In genomic region chr2:29817426-29818232, GRCm38 (mm10) we compare ENCODE assay signal across 8 mouse cellular contexts. TPM values are rescaled to one million over a fixed set of nuclear protein-coding genes. Genes with fewer than 3 reads are reported as not detected.
DNase-seq lines count a peak whose midpoint lies in the region; ATAC-seq lines count a peak whose summit lies in the region.

No protein-coding gene starts in this region.

- 33% methylated on average over 8 of the region's 8 CpGs for WGBS in hindbrain, embryonic 11.5 days

- ATAC-seq in hindbrain, embryonic 11.5 days (ENCODE audit: low FRiP score), result peak; percentile 41; the same call in 1 of the 2 replicates

- peak; percentile 91 for DNase-seq in NIH3T3 (ENCODE audit: low read depth)
- peak; percentile 84 for DNase-seq in cerebellum, adult 9-11 months
- peak; percentile 82 to 96 for DNase-seq in frontal cortex, adult 2 months (ENCODE audit: extremely low spot score in 1 of 2, low spot score in 1 of 2)
- DNase-seq in hindbrain, embryonic 11.5 days (ENCODE audit: low spot score), result peak; percentile 94
- peak; percentile 93 to 94 for DNase-seq in layer of hippocampus, postnatal 10 days (ENCODE audit: low spot score in 2 of 2)
- DNase-seq in lung, postnatal 25 days (ENCODE audit: low spot score), result peak; percentile 84
- peak; percentile 86 for DNase-seq in retina, postnatal 1 day
- DNase-seq in thymus, postnatal 4 days, result peak; percentile 88

- peaks cover 14% of the 10 kb centered on the region; the same call in 1 of the 2 replicates for H3K4me1 ChIP-seq in hindbrain, embryonic 11.5 days (replicated peaks; ENCODE audit: control insufficient read depth, insufficient read depth, low read length)

- H3K4me2 ChIP-seq in hindbrain, embryonic 11.5 days (replicated peaks; ENCODE audit: low read depth, low read length), result no peak overlapping the region

- no peaks in the 10 kb centered on the region for H3K27me3 ChIP-seq in hindbrain, embryonic 11.5 days (ENCODE audit: control insufficient read depth, insufficient read depth, low read length)

- H3K27ac ChIP-seq in hindbrain, embryonic 11.5 days (ENCODE audit: low read depth, low read length), result no peak overlapping the region

- H3K36me3 ChIP-seq in hindbrain, embryonic 11.5 days (ENCODE audit: control insufficient read depth, insufficient read depth, low read length), result peaks cover 7% of the 10 kb centered on the region; the same call in 1 of the 2 replicates

- H3K4me3 ChIP-seq in hindbrain, embryonic 11.5 days (ENCODE audit: low read depth, low read length), result no peak overlapping the region

- H3K9me3 ChIP-seq in hindbrain, embryonic 11.5 days (ENCODE audit: control insufficient read depth, low read length), result no peaks in the 10 kb centered on the region

- no peak overlapping the region for H3K9ac ChIP-seq in hindbrain, embryonic 11.5 days (ENCODE audit: low read depth, low read length)

RNA-seq across cellular contexts. Expression of gene Urm1, which starts 2.2 kb away (rescaled TPM):
- 56.4 and 68.3 TPM in 2 replicates for polyA plus RNA-seq in frontal cortex, adult 2 months (2012; rRNA removed)
- 17.4 and 29.0 TPM in 2 replicates for polyA plus RNA-seq in hindbrain, embryonic 11.5 days (2014; fragmentation: Nextera tagmentation; extraction: Ambion mirVana)
- total RNA-seq in layer of hippocampus, postnatal 10 days (2021), result 10 to 100 TPM; 42.4 to 55.0 TPM

RNA-seq across cellular contexts. Expression of gene Slc27a4, which starts 15.2 kb away (rescaled TPM):
- 60.2 and 65.3 TPM in 2 replicates for polyA plus RNA-seq in frontal cortex, adult 2 months (2012; rRNA removed)
- 17.9 and 18.4 TPM in 2 replicates for polyA plus RNA-seq in hindbrain, embryonic 11.5 days (2014; fragmentation: Nextera tagmentation; extraction: Ambion mirVana)
- 10 to 100 TPM; 88.9 to 94.0 TPM for total RNA-seq in layer of hippocampus, postnatal 10 days (2021)

RNA-seq across cellular contexts. Expression of gene Trub2, which starts 29.3 kb away (rescaled TPM):
- polyA plus RNA-seq in frontal cortex, adult 2 months (2012; rRNA removed), result 37.5 and 40.1 TPM in 2 replicates
- 30.2 and 32.3 TPM in 2 replicates for polyA plus RNA-seq in hindbrain, embryonic 11.5 days (2014; fragmentation: Nextera tagmentation; extraction: Ambion mirVana)
- 10 to 100 TPM; 47.7 to 59.7 TPM for total RNA-seq in layer of hippocampus, postnatal 10 days (2021)

RNA-seq across cellular contexts. Expression of gene Coq4, which starts 30.3 kb away (rescaled TPM):
- 42.3 and 42.7 TPM in 2 replicates for polyA plus RNA-seq in frontal cortex, adult 2 months (2012; rRNA removed)
- polyA plus RNA-seq in hindbrain, embryonic 11.5 days (2014; fragmentation: Nextera tagmentation; extraction: Ambion mirVana), result 37.7 and 39.7 TPM in 2 replicates
- 10 to 100 TPM; 32.4 to 35.9 TPM for total RNA-seq in layer of hippocampus, postnatal 10 days (2021)

RNA-seq across cellular contexts. Expression of gene Cercam, which starts 51.3 kb away (rescaled TPM):
- 15.9 and 16.2 TPM in 2 replicates for polyA plus RNA-seq in frontal cortex, adult 2 months (2012; rRNA removed)
- polyA plus RNA-seq in hindbrain, embryonic 11.5 days (2014; fragmentation: Nextera tagmentation; extraction: Ambion mirVana), result 16.9 and 17.1 TPM in 2 replicates
- 10 to 100 TPM; 11.9 to 15.0 TPM for total RNA-seq in layer of hippocampus, postnatal 10 days (2021)
